Mouse (Mus musculus): Measurements from ENCODE around the gene Exoc3l4. TPM values are rescaled to one million over a fixed set of nuclear protein-coding genes. Genes with fewer than 3 reads are reported as not detected.

Gene Exoc3l4
- polyA plus RNA-seq, 1 experiment from 2014 or later = 10.2 TPM

GRCm38 (mm10) chr12:111474893-111475643 is 58.3 kb downstream of the Exoc3l4 start:
- H3K4me1 ChIP-seq (replicated peaks; ENCODE audit: control insufficient read depth, insufficient read depth, low read length) = 0 out of 2 replicates have a peak, but pooled peaks cover 4% of the 10 kb centered on the region
- no peak overlapping the region for H3K9ac ChIP-seq (ENCODE audit: low read length)
- ATAC-seq (replicated peaks; ENCODE audit: low FRiP score, low TSS enrichment, low read depth) = no peak
- no peak for DNase-seq (ENCODE audit: low spot score)
- H3K4me2 ChIP-seq (ENCODE audit: low read length) = no peak overlapping the region
- no peak overlapping the region for H3K27ac ChIP-seq (ENCODE audit: low read depth)
- 0 out of 2 replicates have a peak, but pooled peaks cover 4% of the 10 kb centered on the region for H3K27me3 ChIP-seq (replicated peaks; ENCODE audit: control insufficient read depth, insufficient read depth, low read length)
- H3K4me3 ChIP-seq (ENCODE audit: low read depth, low read length) = no peak overlapping the region
- WGBS = 39% methylated on average over 8 of the region's 8 CpGs
- no peaks in the 10 kb centered on the region for H3K36me3 ChIP-seq (ENCODE audit: control insufficient read depth, insufficient read depth, low read length)
- H3K9me3 ChIP-seq (ENCODE audit: control insufficient read depth, low read length) = no peaks in the 10 kb centered on the region

GRCm38 (mm10) chr12:111478924-111479323 is 62.1 kb downstream of the Exoc3l4 start:
- ATAC-seq (replicated peaks; ENCODE audit: low FRiP score, low TSS enrichment, low read depth) (no peak), DNase-seq (ENCODE audit: low spot score) (no peak)
- Histone ChIP-seq H3K4me1 (replicated peaks; ENCODE audit: control insufficient read depth, insufficient read depth, low read length) (0 out of 2 replicates have a peak, but pooled peaks cover 5% of the 10 kb centered on the region), H3K9me3 (ENCODE audit: control insufficient read depth, low read length) (no peaks in the 10 kb centered on the region), H3K36me3 (ENCODE audit: control insufficient read depth, insufficient read depth, low read length) (no peaks in the 10 kb centered on the region), H3K4me2 (ENCODE audit: low read length) (no peak overlapping the region), H3K9ac (ENCODE audit: low read length) (no peak overlapping the region), H3K27ac (ENCODE audit: low read depth) (no peak overlapping the region), H3K4me3 (ENCODE audit: low read depth, low read length) (no peak overlapping the region), H3K27me3 (replicated peaks; ENCODE audit: control insufficient read depth, insufficient read depth, low read length) (no peaks in the 10 kb centered on the region)
- 51% methylated on average over 5 of the region's 5 CpGs for WGBS

GRCm38 (mm10) chr12:111479917-111480316 is 63.1 kb downstream of the Exoc3l4 start:
- DNase-seq (ENCODE audit: low spot score) = no peak
- Histone ChIP-seq H3K27me3 (replicated peaks; ENCODE audit: control insufficient read depth, insufficient read depth, low read length) (peaks cover 7% of the 10 kb centered on the region; the same call in 1 of the 2 replicates), H3K4me1 (replicated peaks; ENCODE audit: control insufficient read depth, insufficient read depth, low read length) (0 out of 2 replicates have a peak, but pooled peaks cover 11% of the 10 kb centered on the region), H3K9ac (ENCODE audit: low read length) (no peak overlapping the region), H3K4me3 (ENCODE audit: low read depth, low read length) (no peak overlapping the region), H3K36me3 (ENCODE audit: control insufficient read depth, insufficient read depth, low read length) (no peaks in the 10 kb centered on the region), H3K4me2 (ENCODE audit: low read length) (no peak overlapping the region), H3K9me3 (ENCODE audit: control insufficient read depth, low read length) (no peaks in the 10 kb centered on the region), H3K27ac (ENCODE audit: low read depth) (no peak overlapping the region)
- ATAC-seq (replicated peaks; ENCODE audit: low FRiP score, low TSS enrichment, low read depth) = no peak
- 71% methylated on average over 2 of the region's 2 CpGs for WGBS

Other genes starting within 250 kb of the Exoc3l4 start
- not detected in 2 replicates for gene 4930595D18Rik, start 232.5 kb upstream of the Exoc3l4 start, polyA plus RNA-seq (2014; fragmentation: Nextera tagmentation; extraction: Ambion mirVana)
- gene Amn, start 145.9 kb upstream of the Exoc3l4 start, polyA plus RNA-seq (2014; fragmentation: Nextera tagmentation; extraction: Ambion mirVana) = 17.2 and 23.7 TPM in 2 replicates
- 48.2 and 49.0 TPM in 2 replicates for gene Cdc42bpb, start 39.3 kb upstream of the Exoc3l4 start, polyA plus RNA-seq (2014; fragmentation: Nextera tagmentation; extraction: Ambion mirVana)
- gene Lbhd2, start 10.2 kb upstream of the Exoc3l4 start, polyA plus RNA-seq (2014; fragmentation: Nextera tagmentation; extraction: Ambion mirVana) = 1.3 and 2.9 TPM in 2 replicates
- gene Tnfaip2, start 25.5 kb downstream of the Exoc3l4 start, polyA plus RNA-seq (2014; fragmentation: Nextera tagmentation; extraction: Ambion mirVana) = 3.2 and 5.0 TPM in 2 replicates
- gene Gm266, start 68.8 kb downstream of the Exoc3l4 start, polyA plus RNA-seq (2014; fragmentation: Nextera tagmentation; extraction: Ambion mirVana) = 27.5 and 33.8 TPM in 2 replicates
- 505 and 521 TPM in 2 replicates for gene Eif5, start 121.0 kb downstream of the Exoc3l4 start, polyA plus RNA-seq (2014; fragmentation: Nextera tagmentation; extraction: Ambion mirVana)
- gene Mark3, start 157.5 kb downstream of the Exoc3l4 start, polyA plus RNA-seq (2014; fragmentation: Nextera tagmentation; extraction: Ambion mirVana) = 49.4 and 49.6 TPM in 2 replicates